Mouse (Mus musculus) right cerebral cortex, postnatal 10 days (tissue): ENCODE results near the gene Cass4.
A peak's percentile ranks its signal among the peaks of the same experiment; 100 is the strongest.

Experiments used
- DNase-seq, 2 experiments: peaks; one replicate each; pipeline ENCODE4 v3.0.0; 2021; ENCODE audit warnings: low spot score in 2 of 2

The Cass4 gene

DNA sequence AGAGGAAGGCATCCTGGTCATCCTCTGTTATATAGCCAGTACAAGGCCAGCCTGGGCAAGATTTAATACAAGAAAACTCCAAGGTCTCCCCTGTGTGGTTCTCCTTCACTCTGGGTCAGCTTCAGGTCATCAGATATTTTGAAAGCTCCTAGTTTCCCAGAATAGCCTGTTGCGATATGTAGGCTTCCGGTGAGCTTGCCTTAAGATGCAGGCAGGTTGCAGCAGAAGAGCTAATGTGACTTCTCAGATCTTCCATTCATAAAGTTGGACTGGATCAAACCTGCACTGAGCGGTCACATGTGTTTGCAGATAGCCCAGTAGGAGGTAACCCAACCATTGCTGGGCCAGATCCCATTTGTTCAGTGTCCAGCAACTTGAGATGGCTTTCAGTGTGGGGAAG is 8.9 kb upstream of the Cass4 start:
- DNase-seq, result no peak

DNA sequence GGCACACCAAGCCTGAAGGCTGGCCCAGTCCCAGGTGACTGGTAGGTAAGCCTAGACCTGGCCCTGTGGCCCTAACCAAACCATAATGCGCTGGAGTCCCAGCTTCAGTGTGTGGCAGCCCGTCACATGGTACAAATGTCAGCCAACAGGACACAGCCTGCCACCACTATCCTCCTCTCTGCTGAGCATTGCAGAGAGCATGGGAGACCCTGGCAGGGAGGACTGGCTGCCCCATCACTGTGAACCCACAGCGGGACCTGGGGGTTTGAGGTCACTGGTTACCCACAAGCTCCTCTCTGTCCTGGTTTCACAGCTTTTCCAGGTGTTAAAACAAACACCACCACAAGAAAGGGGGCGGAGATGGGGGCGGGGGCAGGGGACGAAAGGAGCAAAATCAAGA is 3.3 kb upstream of the Cass4 start:
- no peak for DNase-seq

GRCm38 (mm10) chr2:172392041-172392521 is 1.5 kb upstream of the Cass4 start:
- peak; percentile 50 to 76 for DNase-seq

- no peak for DNase-seq
Observed at GRCm38 (mm10) chr2:172394052-172394392, 428 bp downstream of the Cass4 start.

GRCm38 (mm10) chr2:172394671-172395070 is 1.1 kb downstream of the Cass4 start:
- no peak for DNase-seq

DNA sequence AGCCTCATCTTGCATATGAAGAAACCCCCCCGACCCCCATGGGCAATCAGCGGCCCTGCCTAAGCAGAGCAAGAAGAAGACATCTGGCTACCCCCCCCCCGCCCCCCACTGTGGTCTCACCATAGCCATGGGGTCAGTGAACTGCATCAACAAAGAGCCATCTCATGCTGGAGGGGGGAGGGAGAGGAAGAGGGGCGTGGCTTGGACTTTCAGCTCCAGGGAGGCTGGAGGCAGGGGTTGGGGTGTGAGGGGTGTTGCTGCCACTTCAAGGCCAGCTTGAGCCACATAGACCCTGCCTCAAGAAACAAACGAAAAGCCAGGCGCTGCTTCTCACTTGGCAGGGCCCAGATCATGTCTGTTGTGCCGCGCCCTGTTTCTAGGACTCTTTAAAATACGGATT is 2.4 kb downstream of the Cass4 start:
- DNase-seq, result no peak

DNA sequence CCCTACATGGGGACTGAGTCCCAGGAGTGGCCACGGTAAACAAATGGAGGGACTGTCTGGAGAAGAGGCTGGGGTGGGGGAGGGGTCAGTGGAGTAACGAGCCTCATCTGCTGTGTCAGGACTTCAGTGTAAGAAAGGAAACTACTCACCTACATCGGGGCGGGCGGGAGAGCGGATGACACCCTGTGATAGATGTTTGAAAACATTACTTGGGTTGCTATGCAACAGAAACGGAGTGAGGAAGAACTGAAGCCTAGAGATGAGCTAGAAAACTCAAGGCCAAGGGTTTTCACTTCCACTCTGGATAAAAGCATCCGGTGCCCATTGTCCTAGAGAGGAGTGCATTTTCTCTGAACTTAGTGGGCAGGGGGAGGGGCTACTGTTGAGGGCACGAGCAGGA is 6.3 kb downstream of the Cass4 start:
- DNase-seq, result no peak

GRCm38 (mm10) chr2:172401116-172401825 is 7.7 kb downstream of the Cass4 start:
- DNase-seq, result peak; percentile 46 to 48

DNA sequence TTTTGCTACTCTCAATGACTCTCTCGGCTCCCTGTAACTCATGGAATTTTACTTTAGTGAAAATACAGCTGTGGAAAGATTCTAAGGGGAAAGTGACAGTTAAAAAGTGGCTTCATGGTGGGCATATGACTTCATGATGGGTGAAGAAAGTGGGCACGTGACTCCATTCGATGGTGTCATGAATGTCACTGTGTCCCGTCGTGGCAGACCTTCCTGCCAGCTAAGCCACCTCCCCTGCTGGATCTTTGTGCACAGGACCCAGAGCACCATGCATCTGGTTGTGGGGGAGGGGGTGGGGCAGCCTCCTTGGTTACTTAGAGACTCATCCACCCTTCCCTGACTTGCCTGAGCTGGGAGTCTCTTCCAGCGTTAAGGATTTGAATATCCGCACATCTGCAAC is 10.6 kb downstream of the Cass4 start:
- DNase-seq, result no peak

DNA sequence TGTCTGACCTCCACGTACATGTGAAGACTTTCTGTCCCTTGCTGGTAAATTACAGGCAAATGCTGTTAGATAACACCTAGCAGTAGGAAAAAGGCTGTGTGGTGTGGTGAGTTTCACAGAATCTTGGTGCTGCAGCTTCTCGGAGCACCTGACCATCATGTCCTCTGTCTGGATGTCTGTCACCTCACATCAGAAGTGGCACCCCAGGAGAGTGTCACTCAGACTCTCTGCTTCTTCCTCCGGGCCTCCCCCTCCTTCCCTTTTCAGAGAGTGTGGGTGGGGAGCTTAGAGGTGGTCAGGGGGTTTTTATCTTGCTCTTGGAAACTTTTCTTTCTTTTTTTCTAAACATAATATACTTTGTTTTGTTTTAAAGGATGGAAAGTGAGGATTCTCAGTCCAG is 11.4 kb downstream of the Cass4 start:
- no peak for DNase-seq

- DNase-seq, result no peak
Observed at GRCm38 (mm10) chr2:172406173-172406572, 12.6 kb downstream of the Cass4 start.

- DNase-seq, result no peak
Observed at GRCm38 (mm10) chr2:172407499-172407898, 13.9 kb downstream of the Cass4 start.

GRCm38 (mm10) chr2:172410686-172411085 is 17.1 kb downstream of the Cass4 start:
- DNase-seq, result no peak

GRCm38 (mm10) chr2:172411091-172411490 is 17.5 kb downstream of the Cass4 start:
- no peak for DNase-seq

- no peak for DNase-seq
Observed at GRCm38 (mm10) chr2:172412454-172412853, 18.9 kb downstream of the Cass4 start.

DNA sequence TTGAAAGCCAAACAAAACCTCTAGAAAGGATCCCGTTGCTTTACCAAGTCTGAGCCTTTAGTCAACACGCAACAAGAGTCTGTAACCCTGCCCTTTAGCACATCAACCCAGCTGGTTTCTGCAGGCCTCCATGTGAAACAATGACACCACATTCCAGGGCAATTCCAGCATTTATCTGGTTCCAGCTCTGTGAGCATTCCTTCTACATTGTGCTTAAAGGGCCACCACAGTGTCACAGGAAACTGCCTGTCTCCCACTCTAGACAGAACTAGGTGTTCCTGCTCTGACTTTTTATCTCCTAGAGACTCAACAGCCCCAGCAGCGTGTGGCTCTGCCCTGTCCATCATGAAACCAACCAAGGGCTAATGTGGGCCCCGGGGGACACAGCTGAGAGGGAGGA is 19.7 kb downstream of the Cass4 start:
- no peak for DNase-seq

DNA sequence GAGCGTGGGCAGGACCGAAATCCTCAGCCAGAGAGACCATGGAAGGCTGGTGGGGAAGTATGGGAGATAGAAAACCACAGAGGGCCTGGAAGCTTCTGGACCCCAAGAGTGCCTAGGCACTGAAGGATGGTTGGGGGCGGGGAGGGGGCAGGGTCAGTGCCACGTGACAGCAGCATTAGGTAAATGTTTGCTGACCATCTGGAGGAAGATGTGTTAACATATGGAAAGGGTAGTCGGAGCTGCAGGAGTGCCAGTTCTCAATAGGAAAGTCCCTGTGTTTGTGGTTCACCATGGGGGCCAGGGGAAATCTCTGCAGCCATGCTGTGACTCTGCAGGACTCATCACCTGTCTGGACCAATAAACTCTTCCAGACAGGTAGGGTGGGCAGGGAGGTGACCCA is 20.3 kb downstream of the Cass4 start:
- DNase-seq, result no peak

DNA sequence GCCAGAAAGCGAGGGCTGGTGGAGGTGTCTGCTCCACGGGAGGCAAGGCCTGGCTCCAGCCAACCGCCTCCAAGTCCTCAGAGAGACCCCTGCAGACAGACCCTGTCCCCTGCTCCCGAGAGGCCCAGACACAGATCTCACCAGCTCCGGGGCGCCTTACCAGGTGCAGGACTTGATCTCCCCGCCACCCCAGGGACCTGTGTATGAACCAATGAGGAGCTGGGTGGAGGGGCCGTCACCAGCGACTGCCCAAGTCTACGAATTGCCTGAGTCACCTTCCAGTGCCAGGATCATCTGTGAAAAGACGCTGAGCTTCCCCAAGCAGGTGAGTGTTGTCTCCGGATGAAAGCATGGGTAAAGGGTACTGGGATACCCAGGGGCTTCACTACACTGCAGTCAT is 22.6 kb downstream of the Cass4 start:
- DNase-seq, result no peak

GRCm38 (mm10) chr2:172416876-172417275 is 23.3 kb downstream of the Cass4 start:
- no peak for DNase-seq

- no peak for DNase-seq
Observed at GRCm38 (mm10) chr2:172418208-172418607, 24.6 kb downstream of the Cass4 start.

DNA sequence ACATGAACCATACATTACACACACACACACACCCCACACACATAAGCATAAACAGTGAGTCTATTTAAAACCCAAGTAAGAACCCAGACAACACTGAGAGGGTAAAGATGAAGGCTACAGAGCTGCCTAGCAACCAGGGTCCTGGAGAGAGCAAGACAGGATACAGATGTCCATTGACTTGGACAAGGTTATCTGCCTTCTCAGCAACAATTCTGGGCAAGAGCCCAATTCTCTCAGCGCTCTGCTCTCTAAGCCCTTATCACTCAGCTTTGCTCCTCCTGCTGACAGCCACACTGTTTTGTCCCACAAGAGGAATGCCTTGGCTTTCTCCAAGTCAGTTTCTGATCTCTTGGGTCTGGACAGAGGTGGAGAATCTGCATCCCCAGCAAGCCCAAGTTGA is 37.0 kb downstream of the Cass4 start:
- DNase-seq, result peak; percentile 42 to 48

GRCm38 (mm10) chr2:172433746-172434145 is 40.2 kb downstream of the Cass4 start:
- no peak for DNase-seq

DNA sequence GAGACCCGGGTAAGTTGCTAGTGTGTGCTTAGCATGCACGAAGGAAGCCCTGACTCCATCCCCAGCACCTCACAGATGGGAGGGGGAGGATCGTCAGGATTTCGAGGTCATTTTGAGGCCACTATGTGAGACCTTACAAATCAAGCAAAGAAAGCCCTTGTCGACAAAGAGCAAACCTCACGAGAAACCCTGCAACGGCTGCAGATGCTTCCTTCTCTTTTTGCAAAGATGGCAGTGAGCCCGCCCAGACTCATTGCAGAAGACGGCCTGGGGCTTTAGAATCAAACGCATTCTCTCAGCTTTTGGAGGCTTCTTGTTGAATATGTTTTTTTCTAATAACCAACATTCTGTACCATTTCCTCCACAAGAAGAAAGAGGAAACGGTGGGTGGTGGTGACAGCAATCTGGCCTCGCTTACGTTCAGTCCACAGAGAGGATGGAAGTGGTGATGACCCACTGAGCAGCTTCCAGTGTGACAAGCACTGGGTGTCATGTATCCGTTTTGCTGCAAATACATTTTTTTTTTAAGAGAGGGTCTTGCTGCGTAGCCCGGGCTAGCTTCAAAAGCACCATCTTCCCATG is 43.9 kb downstream of the Cass4 start:
- DNase-seq, result no peak
